Mouse (Mus musculus) heart, embryonic 11.5 days (tissue): ENCODE data around the gene Trip11. TPM values are rescaled to one million over a fixed set of nuclear protein-coding genes. Genes with fewer than 3 reads are reported as not detected.
A peak's percentile ranks its signal among the peaks of the same experiment; 100 is the strongest.

Experiments
- ATAC-seq: fragments of 200-750 bp; cut with Nextera tagmentation; replicated peaks from 2 replicates; pipeline ENCODE4 v1.8.0; 2017; ENCODE audit warnings: moderate library complexity; ENCODE audit not compliant: insufficient number of reproducible peaks, low FRiP score, low TSS enrichment
- H3K27ac ChIP-seq: fragments of 300-500 bp; sonication (generic); 2 replicates; pipeline ENCODE4 v1.5.1; 2014; ENCODE audit warnings: mild to moderate bottlenecking, low read depth, low read length
- H3K27me3 ChIP-seq: fragments of 300-500 bp; sonication (generic); 2 replicates; pipeline ENCODE4 v1.6.1; 2014; ENCODE audit warnings: mild to moderate bottlenecking, low read length, mixed read lengths; ENCODE audit not compliant: control insufficient read depth, insufficient read depth
- H3K36me3 ChIP-seq: fragments of 300-500 bp; sonication (generic); 2 replicates; pipeline ENCODE4 v1.6.1; 2014; ENCODE audit warnings: mild to moderate bottlenecking, low read length, moderate library complexity, mixed read lengths; ENCODE audit not compliant: control insufficient read depth, insufficient read depth
- H3K4me1 ChIP-seq: fragments of 300-500 bp; sonication (generic); 2 replicates; pipeline ENCODE4 v1.6.1; 2014; ENCODE audit warnings: low read length; ENCODE audit not compliant: control insufficient read depth, insufficient read depth
- H3K4me2 ChIP-seq: fragments of 300-500 bp; sonication (generic); 2 replicates; pipeline ENCODE4 v1.6.1; 2014; ENCODE audit warnings: mild to moderate bottlenecking, moderate library complexity
- H3K4me3 ChIP-seq: fragments of 300-500 bp; sonication (generic); 2 replicates; pipeline ENCODE4 v1.5.1; 2014; ENCODE audit warnings: low read depth, low read length
- H3K9ac ChIP-seq: fragments of 300-500 bp; sonication (generic); 2 replicates; pipeline ENCODE4 v1.6.1; 2014; ENCODE audit warnings: mild to moderate bottlenecking, low read depth, low read length, moderate library complexity
- H3K9me3 ChIP-seq: fragments of 300-500 bp; sonication (generic); replicated peaks from 2 replicates; pipeline ENCODE4 v1.6.1; 2016; ENCODE audit warnings: low read length; ENCODE audit not compliant: control insufficient read depth
- WGBS: fragments of 180-500 bp; shearing (Covaris S2); extraction: QIAGEN DNeasy Blood & Tissue Kit; methylation state at CpG from one replicate; pipeline ENCODE4 v1.1.7; 2014; ENCODE audit not compliant: insufficient replicate concordance; 5-methylcytosine and 5-hydroxymethylcytosine counted together
- polyA plus RNA-seq: library from polyadenylated mRNA; unstranded; fragments of >200 nt; fragmentation: Nextera tagmentation; extraction: Ambion mirVana; gene quantifications from 2 replicates; pipeline ENCODE4 v1.2.1, GENCODE M21; 2014

The Trip11 gene
- polyA plus RNA-seq, 1 experiment from 2014 or later = 25.5 TPM

DNA sequence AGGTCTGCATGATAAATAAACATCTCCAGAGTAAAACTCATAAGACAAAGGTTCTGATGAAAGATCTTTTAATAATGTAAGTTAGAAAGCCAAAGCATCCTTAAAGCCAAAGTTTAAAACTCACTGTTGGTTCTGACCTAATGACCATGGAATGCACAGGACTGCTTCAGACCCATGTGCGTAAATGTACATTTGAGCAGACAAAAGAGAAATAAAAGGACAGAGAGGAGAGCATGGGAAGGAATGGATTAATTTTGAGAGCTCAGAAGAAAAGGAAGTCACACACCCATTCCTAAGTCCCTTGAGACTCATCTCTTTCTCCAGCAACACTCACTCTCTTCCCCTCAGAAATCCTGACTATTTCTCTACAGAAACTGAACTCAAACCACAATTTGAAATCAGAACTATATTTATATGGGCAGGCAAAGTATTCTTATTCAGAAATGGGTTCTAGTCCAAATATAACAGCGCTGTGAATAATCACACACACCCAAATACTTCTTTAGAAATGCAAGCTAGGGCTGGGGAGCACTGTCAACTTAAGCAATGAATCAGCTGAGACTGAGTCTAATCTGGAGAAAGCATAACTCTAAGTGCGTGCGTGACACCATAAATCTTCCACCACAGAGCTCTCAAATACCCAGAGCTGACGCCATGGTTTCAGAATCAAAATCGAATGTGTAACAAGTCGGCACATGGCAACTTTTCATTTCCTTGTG is 61.1 kb downstream of the Trip11 start:
- Histone ChIP-seq H3K36me3 (no peaks in the 10 kb centered on the region; the same call in 1 of the 2 replicates), H3K4me3 (no peak overlapping the region), H3K27ac (no peak overlapping the region), H3K4me2 (no peak overlapping the region), H3K9ac (no peak overlapping the region), H3K4me1 (peaks cover 8% of the 10 kb centered on the region), H3K27me3 (no peaks in the 10 kb centered on the region), H3K9me3 (no peaks in the 10 kb centered on the region)
- no peak for ATAC-seq
- WGBS = 62% methylated on average over 7 of the region's 7 CpGs

DNA sequence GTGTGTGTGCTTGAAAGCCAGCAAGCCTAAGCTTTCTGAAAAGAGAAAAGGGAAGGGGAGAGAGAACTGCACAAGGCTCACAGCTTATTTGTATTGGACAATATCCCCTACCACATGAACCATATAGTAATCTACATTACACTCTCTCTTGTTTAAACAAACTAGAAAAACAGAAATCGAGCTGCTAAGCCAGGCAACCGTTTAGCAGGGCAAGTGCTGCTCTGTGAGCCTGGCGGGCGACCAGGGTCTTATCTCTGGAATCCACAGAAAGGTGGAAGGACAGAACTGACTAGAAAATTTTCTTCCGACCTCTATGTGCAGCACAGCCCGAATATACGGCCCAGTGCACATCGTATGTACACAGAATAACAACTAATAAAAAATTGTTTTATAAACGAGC is 61.8 kb downstream of the Trip11 start:
- peaks cover 8% of the 10 kb centered on the region for H3K4me1 ChIP-seq
- 0 out of 2 replicates have a peak overlapping the region, but pooled peaks have one; percentile 6 for H3K27ac ChIP-seq
- H3K9ac ChIP-seq = no peak overlapping the region
- H3K36me3 ChIP-seq = no peaks in the 10 kb centered on the region; the same call in 1 of the 2 replicates
- no peaks in the 10 kb centered on the region for H3K27me3 ChIP-seq
- no peaks in the 10 kb centered on the region for H3K9me3 ChIP-seq
- WGBS = 47% methylated on average over 9 of the region's 9 CpGs
- ATAC-seq = no peak
- H3K4me3 ChIP-seq = no peak overlapping the region
- no peak overlapping the region for H3K4me2 ChIP-seq

DNA sequence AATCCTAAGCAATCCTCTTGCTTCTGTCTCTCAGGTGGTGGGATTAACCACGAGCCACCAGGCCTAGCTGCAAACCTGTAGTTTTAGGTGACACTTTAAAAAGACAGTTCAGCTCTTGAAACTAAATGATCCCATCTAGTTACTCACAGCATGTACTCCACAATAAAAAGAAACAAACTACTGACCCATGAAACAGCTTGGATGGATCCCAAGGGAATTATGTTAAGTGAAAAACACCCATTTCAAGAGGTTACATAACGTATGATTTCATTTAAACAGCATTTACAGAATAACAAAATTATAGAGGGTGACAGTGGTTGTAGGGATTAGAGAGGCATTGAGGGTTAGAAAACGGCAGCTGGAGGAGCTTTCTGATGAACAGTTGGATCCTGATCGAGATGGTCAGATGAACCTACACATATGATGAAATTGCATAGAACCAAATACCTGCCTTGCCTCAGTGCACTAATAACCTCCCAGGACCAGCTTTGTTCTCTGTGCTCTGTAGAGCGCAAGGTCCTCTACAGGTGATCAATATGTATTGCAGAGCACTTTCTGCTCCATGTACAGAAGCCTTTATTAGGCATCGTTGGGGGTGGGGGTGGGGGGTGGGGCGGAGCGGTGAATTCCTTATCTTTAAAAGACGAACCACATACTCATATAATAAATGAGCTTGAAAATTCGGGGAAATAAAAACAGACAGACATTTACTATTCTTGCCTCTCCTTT is 76.4 kb downstream of the Trip11 start:
- ATAC-seq = no peak
- 84% methylated on average over 10 of the region's 10 CpGs for whole genome bisulfite sequencing
- Histone ChIP-seq H3K4me2 (no peak overlapping the region), H3K27me3 (no peaks in the 10 kb centered on the region), H3K9ac (no peak overlapping the region), H3K27ac (no peak overlapping the region), H3K4me1 (no peaks in the 10 kb centered on the region), H3K4me3 (no peak overlapping the region), H3K9me3 (no peaks in the 10 kb centered on the region), H3K36me3 (peaks cover 9% of the 10 kb centered on the region)

DNA sequence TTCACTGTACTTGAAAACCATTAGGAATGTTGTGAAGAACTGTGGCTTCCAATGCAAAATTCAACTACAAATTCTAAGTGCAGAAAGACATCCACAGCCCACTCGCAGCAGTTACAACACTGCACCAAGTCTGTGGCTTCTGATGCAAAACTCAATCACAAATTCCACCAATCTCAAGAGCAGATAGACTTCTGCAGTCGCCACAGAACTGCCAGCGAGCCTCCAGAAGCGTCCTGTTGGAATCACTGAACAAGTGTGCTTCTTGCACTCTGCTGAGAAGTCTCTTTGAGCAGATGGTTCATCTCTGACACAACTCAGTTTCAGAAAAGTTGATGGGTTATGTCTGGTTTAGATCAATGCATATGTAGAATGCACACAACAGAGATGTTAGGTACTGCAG is 78.4 kb downstream of the Trip11 start:
- Histone ChIP-seq H3K36me3 (peaks cover 9% of the 10 kb centered on the region), H3K4me2 (no peak overlapping the region), H3K27me3 (no peaks in the 10 kb centered on the region), H3K4me3 (no peak overlapping the region), H3K4me1 (no peaks in the 10 kb centered on the region), H3K9me3 (no peaks in the 10 kb centered on the region), H3K9ac (no peak overlapping the region), H3K27ac (no peak overlapping the region)
- 89% methylated on average over 4 of the region's 4 CpGs for WGBS
- no peak for ATAC-seq

DNA sequence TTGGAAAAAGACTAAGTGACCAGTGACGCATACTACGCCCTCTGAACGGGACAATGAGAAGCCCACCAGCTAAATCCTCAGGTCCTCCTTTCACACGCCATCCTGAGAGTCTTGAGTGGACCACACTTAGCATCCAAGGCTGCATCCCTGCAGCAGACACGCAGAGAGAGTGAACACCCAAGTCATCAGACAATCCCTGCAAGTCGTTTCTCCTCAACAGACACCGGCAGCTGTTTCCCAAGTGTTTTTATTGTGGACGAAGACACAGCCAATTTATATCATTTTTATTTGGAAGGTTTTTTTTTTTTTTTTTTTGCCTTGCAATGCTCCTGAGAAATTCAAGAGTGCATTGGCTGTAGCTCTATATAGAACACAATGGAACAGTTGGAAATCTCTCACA is 79.3 kb downstream of the Trip11 start:
- no peak overlapping the region for H3K4me2 ChIP-seq
- no peaks in the 10 kb centered on the region for H3K9me3 ChIP-seq
- H3K4me3 ChIP-seq = no peak overlapping the region
- no peaks in the 10 kb centered on the region for H3K4me1 ChIP-seq
- WGBS = 87% methylated on average over 8 of the region's 8 CpGs
- no peak overlapping the region for H3K27ac ChIP-seq
- H3K27me3 ChIP-seq = no peaks in the 10 kb centered on the region
- H3K36me3 ChIP-seq = peaks cover 9% of the 10 kb centered on the region
- no peak overlapping the region for H3K9ac ChIP-seq
- no peak for ATAC-seq

DNA sequence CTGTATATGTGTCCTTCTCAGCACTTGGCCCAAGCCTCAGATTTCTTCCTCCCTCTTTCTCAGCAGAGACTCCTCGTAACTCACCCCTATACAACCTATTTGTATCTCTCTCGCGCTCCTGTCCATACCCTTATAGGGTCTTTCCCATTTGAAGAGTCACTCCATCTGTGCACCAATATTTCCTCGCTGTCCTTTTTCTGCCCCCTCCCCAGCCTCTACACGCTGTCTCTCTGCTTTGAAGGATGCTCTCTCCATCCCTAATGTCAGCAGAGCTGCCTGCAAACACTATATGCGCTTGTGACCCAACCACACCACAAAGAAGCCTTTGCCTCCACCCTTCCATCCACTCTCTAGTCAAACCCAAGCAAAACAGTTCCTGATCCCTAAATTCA is 80.0 kb downstream of the Trip11 start:
- no peak overlapping the region for H3K9ac ChIP-seq
- WGBS = 92% methylated on average over 6 of the region's 6 CpGs
- H3K36me3 ChIP-seq = peaks cover 6% of the 10 kb centered on the region
- no peaks in the 10 kb centered on the region for H3K4me1 ChIP-seq
- H3K4me3 ChIP-seq = no peak overlapping the region
- H3K27ac ChIP-seq = no peak overlapping the region
- H3K27me3 ChIP-seq = no peaks in the 10 kb centered on the region
- H3K4me2 ChIP-seq = no peak overlapping the region
- no peak for ATAC-seq
- no peaks in the 10 kb centered on the region for H3K9me3 ChIP-seq

DNA sequence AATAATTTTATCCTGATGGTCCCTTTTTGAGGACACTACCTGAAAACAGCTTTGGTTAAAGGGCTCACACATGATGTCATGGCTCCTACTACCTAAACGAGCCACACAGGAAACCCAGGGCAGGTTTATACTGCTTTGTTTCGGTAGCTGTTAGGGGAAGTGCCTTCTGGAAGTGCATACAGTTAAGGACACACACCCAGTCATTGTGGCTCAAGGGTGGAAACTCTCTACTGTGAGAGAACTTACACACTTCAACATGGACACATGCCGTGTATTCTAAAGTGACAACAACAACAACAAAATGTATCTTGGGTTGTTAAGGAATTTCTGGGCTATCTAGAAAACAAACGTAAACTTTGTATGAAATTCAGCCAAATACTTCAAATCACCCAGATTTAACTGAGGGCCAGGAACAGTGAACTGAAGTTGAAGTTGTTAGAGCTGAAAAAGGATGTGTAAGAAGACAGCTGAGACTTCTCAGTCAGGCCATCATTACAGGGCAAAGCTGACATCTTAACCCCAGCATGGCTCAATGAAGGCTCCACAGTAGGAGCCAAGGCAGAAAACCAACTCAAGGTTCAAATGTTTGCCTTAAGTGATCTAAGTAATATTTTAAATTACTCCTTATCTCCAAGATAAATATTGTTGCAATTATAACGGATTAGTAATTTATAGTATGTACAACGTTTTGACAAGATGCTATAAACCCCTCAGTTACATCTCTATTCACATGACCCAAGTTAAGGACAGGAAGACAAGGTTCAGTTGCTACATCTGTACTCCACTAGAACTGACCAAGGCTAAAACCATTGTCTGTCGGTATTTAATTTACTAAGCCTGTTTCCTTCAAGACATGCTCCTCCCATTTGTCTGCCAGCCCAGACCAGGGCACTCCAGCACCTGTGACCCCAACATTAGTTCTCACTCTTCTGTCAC is 80.6 kb downstream of the Trip11 start:
- Histone ChIP-seq H3K9me3 (no peaks in the 10 kb centered on the region), H3K9ac (no peak overlapping the region), H3K4me2 (no peak overlapping the region), H3K36me3 (peaks cover 6% of the 10 kb centered on the region), H3K27ac (no peak overlapping the region), H3K27me3 (no peaks in the 10 kb centered on the region), H3K4me3 (no peak overlapping the region), H3K4me1 (no peaks in the 10 kb centered on the region)
- no peak for ATAC-seq
- 77% methylated on average over 7 of the region's 7 CpGs for WGBS

DNA sequence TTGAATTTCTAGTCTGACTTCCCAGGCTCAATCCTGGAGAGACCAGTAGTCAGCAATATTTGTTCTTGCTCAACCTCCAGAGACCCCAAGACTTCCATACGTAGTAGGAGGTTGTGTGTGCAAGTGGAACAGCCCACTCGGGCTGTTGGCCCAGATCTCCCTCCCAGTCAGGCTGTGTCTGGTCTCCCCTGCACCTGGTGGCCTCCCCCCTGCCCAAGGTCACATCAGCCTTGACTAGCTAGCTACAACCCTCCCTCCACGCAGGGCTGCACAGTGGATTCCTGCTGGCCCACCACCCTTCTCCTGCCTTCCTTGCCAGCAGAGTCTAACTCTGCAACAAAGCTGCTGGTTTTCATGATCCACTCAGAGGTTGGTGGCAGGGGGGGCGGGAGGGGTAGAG is 81.8 kb downstream of the Trip11 start:
- Histone ChIP-seq H3K4me2 (no peak overlapping the region), H3K36me3 (no peaks in the 10 kb centered on the region), H3K4me1 (no peaks in the 10 kb centered on the region), H3K4me3 (no peak overlapping the region), H3K9me3 (no peaks in the 10 kb centered on the region), H3K27me3 (no peaks in the 10 kb centered on the region), H3K9ac (no peak overlapping the region), H3K27ac (no peak overlapping the region)
- ATAC-seq = no peak
- WGBS = 74% methylated on average over 4 of the region's 4 CpGs
